Mouse (Mus musculus) embryonic facial prominence, embryonic 11.5 days (tissue): Measurements from ENCODE around the gene Sdk1. TPM values are rescaled to one million over a fixed set of nuclear protein-coding genes. Genes with fewer than 3 reads are reported as not detected.
A peak's percentile ranks its signal among the peaks of the same experiment; 100 is the strongest.

Experiments
- ATAC-seq: fragments of 200-750 bp; cut with Nextera tagmentation; replicated peaks from 2 replicates; pipeline ENCODE4 v1.8.0; 2017; ENCODE audit warnings: low read depth; ENCODE audit not compliant: insufficient number of reproducible peaks, low FRiP score, low TSS enrichment
- DNase-seq: peaks from one replicate; pipeline ENCODE4 v3.0.0-alpha.2; 2015; ENCODE audit warnings: low spot score
- H3K27ac ChIP-seq: fragments of 300-500 bp; sonication (generic); replicated peaks from 2 replicates; pipeline ENCODE4 v1.5.1; 2014; ENCODE audit warnings: mild to moderate bottlenecking, low read depth, low read length, control low read depth
- H3K27me3 ChIP-seq: fragments of 300-500 bp; sonication (generic); 2 replicates; pipeline ENCODE4 v1.6.1; 2014; ENCODE audit warnings: mild to moderate bottlenecking, low read length, moderate library complexity, mixed read lengths; ENCODE audit not compliant: control insufficient read depth, insufficient read depth
- H3K36me3 ChIP-seq: fragments of 300-500 bp; sonication (generic); replicated peaks from 2 replicates; pipeline ENCODE4 v1.6.1; 2014; ENCODE audit warnings: low read depth, mild to moderate bottlenecking, low read length, moderate library complexity, mixed read lengths; ENCODE audit not compliant: control insufficient read depth, insufficient read depth
- H3K4me1 ChIP-seq: fragments of 300-500 bp; sonication (generic); 2 replicates; pipeline ENCODE4 v1.6.1; 2014; ENCODE audit warnings: low read length, mixed read lengths; ENCODE audit not compliant: control insufficient read depth, insufficient read depth
- H3K4me2 ChIP-seq: fragments of 300-500 bp; sonication (generic); 2 replicates; pipeline ENCODE4 v1.6.1; 2014; ENCODE audit warnings: low read depth, mild to moderate bottlenecking, control low read depth, low read length, moderate library complexity
- H3K4me3 ChIP-seq: fragments of 300-500 bp; sonication (generic); 2 replicates; pipeline ENCODE4 v1.5.1; 2014; ENCODE audit warnings: low read depth, low read length, control low read depth
- H3K9ac ChIP-seq: fragments of 300-500 bp; sonication (generic); replicated peaks from 2 replicates; pipeline ENCODE4 v1.6.1; 2014; ENCODE audit warnings: mild to moderate bottlenecking, control low read depth, low read length
- H3K9me3 ChIP-seq: fragments of 300-500 bp; sonication (generic); replicated peaks from 2 replicates; pipeline ENCODE4 v1.6.1; 2016; ENCODE audit warnings: mild to moderate bottlenecking, low read length, inconsistent platforms, mixed read lengths; ENCODE audit not compliant: control insufficient read depth
- WGBS: fragments of 180-500 bp; shearing (Covaris S2); extraction: QIAGEN DNeasy Blood & Tissue Kit; methylation state at CpG from one replicate; pipeline ENCODE4 v1.1.7; 2014; 5-methylcytosine and 5-hydroxymethylcytosine counted together
- polyA plus RNA-seq: library from polyadenylated mRNA; unstranded; fragments of >200 nt; fragmentation: Nextera tagmentation; extraction: Ambion mirVana; gene quantifications from 2 replicates; pipeline ENCODE4 v1.2.1, GENCODE M21; 2014

Gene Sdk1
- polyA plus RNA-seq, 1 experiment from 2014 or later = 1.2 TPM

GRCm38 (mm10) chr5:141406926-141407325 is 165.6 kb downstream of the Sdk1 start:
- H3K9me3 ChIP-seq = no peaks in the 10 kb centered on the region
- no peak overlapping the region for H3K27ac ChIP-seq
- ATAC-seq (no peak), DNase-seq (no peak)
- peaks cover 3% of the 10 kb centered on the region; the same call in 1 of the 2 replicates for H3K4me1 ChIP-seq
- no peaks in the 10 kb centered on the region for H3K27me3 ChIP-seq
- H3K9ac ChIP-seq = no peak overlapping the region
- WGBS = 71% methylated on average over 7 of the region's 7 CpGs
- no peaks in the 10 kb centered on the region for H3K36me3 ChIP-seq
- no peak overlapping the region for H3K4me3 ChIP-seq
- no peak overlapping the region for H3K4me2 ChIP-seq

- Histone ChIP-seq H3K9ac (no peak overlapping the region), H3K36me3 (no peaks in the 10 kb centered on the region), H3K4me3 (no peak overlapping the region), H3K27me3 (no peaks in the 10 kb centered on the region), H3K27ac (no peak overlapping the region), H3K9me3 (no peaks in the 10 kb centered on the region), H3K4me2 (no peak overlapping the region), H3K4me1 (no peaks in the 10 kb centered on the region)
- DNase-seq = no peak
- WGBS = 75% methylated on average over 11 of the region's 11 CpGs
- ATAC-seq = no peak
Observed at GRCm38 (mm10) chr5:141413013-141413412, 171.7 kb downstream of the Sdk1 start.

GRCm38 (mm10) chr5:141415644-141416243 is 174.5 kb downstream of the Sdk1 start:
- ATAC-seq (no peak), DNase-seq (no peak)
- no peaks in the 10 kb centered on the region for H3K4me1 ChIP-seq
- 77% methylated on average over 10 of the region's 10 CpGs for WGBS
- H3K9me3 ChIP-seq = no peaks in the 10 kb centered on the region
- H3K27ac ChIP-seq = no peak overlapping the region
- no peak overlapping the region for H3K4me3 ChIP-seq
- H3K27me3 ChIP-seq = no peaks in the 10 kb centered on the region
- H3K4me2 ChIP-seq = no peak overlapping the region
- no peaks in the 10 kb centered on the region for H3K36me3 ChIP-seq
- H3K9ac ChIP-seq = no peak overlapping the region

GRCm38 (mm10) chr5:141428132-141428531 is 186.8 kb downstream of the Sdk1 start:
- DNase-seq = no peak
- H3K4me1 ChIP-seq = no peaks in the 10 kb centered on the region
- ATAC-seq = no peak
- no peak overlapping the region for H3K27ac ChIP-seq
- H3K4me2 ChIP-seq = no peak overlapping the region
- no peaks in the 10 kb centered on the region for H3K9me3 ChIP-seq
- no peak overlapping the region for H3K4me3 ChIP-seq
- 84% methylated on average over 3 of the region's 3 CpGs for WGBS
- H3K36me3 ChIP-seq = no peaks in the 10 kb centered on the region
- H3K27me3 ChIP-seq = no peaks in the 10 kb centered on the region
- H3K9ac ChIP-seq = no peak overlapping the region

- no peak for ATAC-seq
- no peaks in the 10 kb centered on the region for H3K4me1 ChIP-seq
Observed at GRCm38 (mm10) chr5:141433286-141433685, 192.0 kb downstream of the Sdk1 start.

GRCm38 (mm10) chr5:141447247-141447646 is 206.0 kb downstream of the Sdk1 start:
- H3K36me3 ChIP-seq = no peaks in the 10 kb centered on the region
- no peaks in the 10 kb centered on the region for H3K27me3 ChIP-seq
- no peak for DNase-seq
- no peak overlapping the region for H3K9ac ChIP-seq
- H3K4me3 ChIP-seq = no peak overlapping the region
- 78% methylated on average over 1 of the region's 1 CpGs for WGBS
- no peak overlapping the region for H3K27ac ChIP-seq
- no peak overlapping the region for H3K4me2 ChIP-seq
- no peaks in the 10 kb centered on the region for H3K9me3 ChIP-seq
- no peak for ATAC-seq
- H3K4me1 ChIP-seq = no peaks in the 10 kb centered on the region

More at GRCm38 (mm10) chr5:141433286-141433685, 192.0 kb downstream of the Sdk1 start:
- 94% methylated on average over 2 of the region's 2 CpGs for WGBS
- no peaks in the 10 kb centered on the region for H3K9me3 ChIP-seq
- no peak overlapping the region for H3K4me2 ChIP-seq
- H3K4me3 ChIP-seq = no peak overlapping the region
- H3K27me3 ChIP-seq = no peaks in the 10 kb centered on the region
- no peaks in the 10 kb centered on the region for H3K36me3 ChIP-seq
- H3K27ac ChIP-seq = no peak overlapping the region
- H3K9ac ChIP-seq = no peak overlapping the region
- DNase-seq = no peak

GRCm38 (mm10) chr5:141463417-141463816 is 222.1 kb downstream of the Sdk1 start:
- Histone ChIP-seq H3K27ac (no peak overlapping the region), H3K9me3 (no peaks in the 10 kb centered on the region), H3K4me1 (no peaks in the 10 kb centered on the region), H3K36me3 (no peaks in the 10 kb centered on the region), H3K4me2 (no peak overlapping the region), H3K4me3 (no peak overlapping the region), H3K9ac (no peak overlapping the region), H3K27me3 (no peaks in the 10 kb centered on the region)
- WGBS = 78% methylated on average over 2 of the region's 2 CpGs
- DNase-seq = no peak
- no peak for ATAC-seq

- 40% methylated on average over 5 of the region's 5 CpGs for WGBS
- Histone ChIP-seq H3K4me2 (no peak overlapping the region), H3K9ac (no peak overlapping the region), H3K4me3 (no peak overlapping the region), H3K27me3 (no peaks in the 10 kb centered on the region), H3K36me3 (no peaks in the 10 kb centered on the region), H3K27ac (no peak overlapping the region), H3K4me1 (no peaks in the 10 kb centered on the region), H3K9me3 (no peaks in the 10 kb centered on the region)
- ATAC-seq (no peak), DNase-seq (peak; percentile 47)
Observed at GRCm38 (mm10) chr5:141468821-141469220, 227.5 kb downstream of the Sdk1 start.
